Mouse (Mus musculus) small intestine, adult 10 weeks (tissue): ENCODE measurements around the gene Lmx1b. TPM values are rescaled to one million over a fixed set of nuclear protein-coding genes. Genes with fewer than 3 reads are reported as not detected.

Experiments
- polyA plus RNA-seq: library from polyadenylated mRNA; stranded (reverse); fragments of 350-450 nt; fragmentation: Illumina TruSeq; extraction: RNeasy Lipid Tissue Mini Kit (QIAGEN cat#74804); gene quantifications from one replicate; pipeline ENCODE4 v1.2.3, GENCODE M21; 2014; ENCODE audit warnings: low replicate concordance

Lmx1b gene
- polyA plus RNA-seq, result not detected

GRCm38 (mm10) chr2:33640171-33640721 is at the start of gene Lmx1b:
Gene Lmx1b (minus strand): TSS chr2:33640511.

Other genes with a start within 250 kb of the Lmx1b start
- gene Zbtb34, start 209.2 kb downstream of the Lmx1b start, polyA plus RNA-seq, result 4.3 TPM
- gene Zbtb43, start 172.0 kb downstream of the Lmx1b start, polyA plus RNA-seq, result 22.3 TPM
- 0.19 TPM for gene Mvb12b, start 247.4 kb upstream of the Lmx1b start, polyA plus RNA-seq